Mouse (Mus musculus) ES-E14 (cell line): Measurements from ENCODE around the gene Aqr.

Source experiments
- CHD2 ChIP-seq: IDR thresholded peaks from 2 replicates; pipeline ENCODE4 v1.6.1; 2014; ENCODE audit warnings: mild to moderate bottlenecking, low read depth, low read length, inconsistent platforms
- ZC3H11A ChIP-seq: IDR thresholded peaks from 2 replicates; pipeline ENCODE4 v1.6.1; 2012; ENCODE audit warnings: low read depth, mild to moderate bottlenecking, inconsistent platforms, low read length, borderline replicate concordance

- no peak for TF ChIP-seq CHD2
- TF ChIP-seq ZC3H11A = no peak
These were observed 133.9 kb downstream of the Aqr start, which contains the start of gene Actc1 for GRCm38 (mm10) chr2:114052696-114053598.
